Mouse (Mus musculus): Measurements from ENCODE around the gene Commd1.
A peak's percentile ranks its signal among the peaks of the same experiment; 100 is the strongest.

Gene Commd1

GRCm38 (mm10) chr11:22859301-22859632 is 122.9 kb downstream of the Commd1 start:
- no peak for DNase-seq (ENCODE audit: low spot score)

DNA sequence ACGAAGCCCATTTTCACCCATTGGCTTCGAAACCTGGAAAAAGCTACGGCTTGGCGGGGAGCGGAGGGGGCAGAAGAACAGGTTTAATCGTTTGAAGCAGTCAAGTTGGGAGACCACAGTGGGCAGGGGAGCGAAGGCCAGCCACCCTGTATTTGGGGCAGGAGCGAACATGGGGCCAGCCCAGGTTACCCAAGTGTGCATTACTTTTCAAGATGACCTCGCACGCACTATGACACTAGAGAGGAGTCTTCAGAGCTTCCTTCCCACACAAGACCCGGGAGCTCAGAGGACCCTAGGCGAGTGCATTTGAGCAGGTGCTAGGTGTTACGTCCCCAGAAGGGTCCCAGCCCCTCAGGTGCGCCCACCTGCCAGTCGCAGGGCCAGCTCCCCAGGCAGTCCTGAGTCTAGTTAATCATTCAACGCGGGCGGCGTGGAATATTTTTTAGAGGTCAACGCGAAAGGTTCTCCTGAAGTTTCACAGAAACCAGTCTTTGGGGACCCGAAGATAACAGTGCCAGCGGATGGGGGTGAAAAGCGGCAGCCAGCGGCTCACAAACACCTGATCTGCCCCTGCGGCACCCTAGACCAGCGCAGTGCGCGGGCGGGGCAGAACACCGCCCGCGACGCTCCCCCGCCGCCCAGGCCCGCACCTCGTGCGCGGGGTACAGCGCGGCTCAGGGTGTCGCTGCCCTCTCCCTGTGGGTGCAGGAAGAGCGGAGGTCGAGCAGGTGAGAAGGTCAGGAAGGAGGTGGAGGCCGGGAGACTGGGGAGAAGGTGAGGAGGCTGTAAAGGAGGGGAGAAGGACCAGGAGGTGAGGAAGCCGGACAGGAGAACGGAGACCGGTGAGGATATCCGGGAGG is 123.5 kb downstream of the Commd1 start:
- DNase-seq (ENCODE audit: low spot score): no peak

- no peak for DNase-seq (ENCODE audit: low spot score)
Measured at GRCm38 (mm10) chr11:22857705-22858440, 124.3 kb downstream of the Commd1 start.

DNA sequence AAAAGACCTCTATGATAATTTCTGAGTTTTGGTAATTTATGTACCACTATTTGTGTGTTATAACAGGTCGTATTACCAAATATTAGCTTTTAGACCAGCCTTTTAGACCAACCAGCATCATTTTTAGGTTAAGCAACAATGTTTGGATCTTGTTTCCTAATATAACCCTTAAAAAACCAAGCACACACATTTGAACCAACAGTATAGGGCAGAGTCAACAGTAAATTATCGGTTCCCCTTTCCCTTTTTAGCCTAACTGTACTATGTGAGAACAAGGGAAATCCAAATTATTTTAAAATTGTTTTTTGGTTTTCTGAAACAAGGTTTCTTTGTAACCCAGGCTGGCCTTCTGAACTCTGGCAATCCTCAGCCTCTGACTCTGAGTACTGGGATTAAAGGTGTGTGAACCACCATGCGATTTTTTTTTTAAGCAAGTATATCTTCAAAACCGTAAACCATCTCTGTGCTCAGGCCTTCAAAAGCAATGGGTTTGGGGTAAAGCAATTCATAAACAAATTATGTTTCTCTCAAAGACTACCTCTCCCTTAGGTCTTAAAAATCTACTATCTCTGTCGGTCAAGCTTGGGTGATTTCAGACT is 125.0 kb downstream of the Commd1 start:
- DNase-seq (ENCODE audit: low spot score): no peak

- DNase-seq (ENCODE audit: low spot score): peak; percentile 30
Measured at GRCm38 (mm10) chr11:22856371-22856965, 125.7 kb downstream of the Commd1 start.

DNA sequence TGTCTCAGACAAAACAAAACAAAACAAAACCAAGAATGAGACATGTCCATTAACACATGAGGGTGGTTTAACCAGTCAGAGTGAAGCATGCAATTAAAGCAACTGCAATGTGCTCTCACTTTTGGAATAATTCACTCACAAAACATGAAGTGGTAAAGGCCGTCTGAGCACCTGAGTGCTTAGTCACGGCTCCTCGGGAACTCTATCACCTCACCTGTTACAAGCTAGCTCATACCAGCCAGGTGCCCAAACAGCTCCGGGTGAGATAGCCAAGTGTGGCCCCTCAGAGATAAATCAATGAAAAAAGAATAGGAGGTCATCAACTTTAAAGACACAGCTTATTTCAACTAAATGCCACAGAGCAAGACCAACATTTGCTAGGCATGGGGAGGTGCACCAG is 127.6 kb downstream of the Commd1 start:
- no peak for DNase-seq (ENCODE audit: low spot score)

DNA sequence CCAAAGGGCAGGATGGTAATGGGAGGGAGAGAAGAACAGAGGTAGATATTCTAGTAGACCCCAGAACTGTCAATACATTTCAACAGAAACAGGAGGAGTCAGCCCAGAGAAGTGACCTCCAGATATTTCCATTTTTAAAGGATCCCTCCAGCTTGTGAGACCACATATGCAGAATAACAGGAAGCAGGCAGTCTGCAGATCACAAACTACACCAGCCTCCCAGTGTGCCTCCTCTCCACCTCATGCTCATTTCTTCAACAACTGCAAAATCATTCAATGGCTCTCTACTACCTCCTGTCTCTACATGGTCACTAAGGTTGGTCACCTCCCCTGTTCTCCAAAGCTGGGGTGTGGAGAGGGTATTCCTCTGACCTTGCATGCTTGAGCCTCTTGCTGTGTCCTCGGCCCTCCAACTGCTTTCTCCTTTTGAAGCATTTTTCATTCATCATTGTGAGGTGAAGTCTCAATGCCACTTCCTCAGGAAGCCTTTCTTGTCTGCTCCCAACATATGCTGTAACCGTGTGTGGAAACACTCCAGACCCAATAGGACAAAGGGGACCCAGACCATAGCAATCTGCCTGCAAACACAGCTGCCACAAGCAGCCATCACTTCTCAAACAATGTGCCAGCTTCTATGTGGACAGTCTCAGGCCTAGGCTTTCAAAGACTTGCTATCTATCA is 128.6 kb downstream of the Commd1 start:
- no peak for DNase-seq (ENCODE audit: low spot score)

GRCm38 (mm10) chr11:22852510-22852909 is 129.7 kb downstream of the Commd1 start:
- DNase-seq (ENCODE audit: low spot score): no peak

- DNase-seq (ENCODE audit: low spot score): no peak
Measured at GRCm38 (mm10) chr11:22851416-22851815, 130.8 kb downstream of the Commd1 start.

DNA sequence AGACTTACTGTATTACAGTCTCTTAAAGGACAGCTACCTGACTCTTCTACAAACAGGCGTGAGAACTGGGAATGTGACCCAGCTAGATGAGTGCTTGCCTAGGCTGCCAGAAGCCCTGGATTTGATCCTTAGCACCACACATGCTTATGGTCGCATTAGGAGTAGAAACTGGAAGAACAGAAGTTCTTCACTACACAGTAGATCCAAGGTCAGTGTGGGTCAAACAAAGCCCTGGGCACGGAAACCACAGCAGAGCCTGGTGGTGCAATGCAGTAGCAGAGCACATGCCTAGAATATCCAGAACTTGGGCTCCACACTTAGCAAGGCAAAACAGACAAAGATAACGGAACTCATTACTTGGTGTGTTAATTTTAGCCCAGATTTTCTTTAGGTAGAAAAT is 132.1 kb downstream of the Commd1 start:
- DNase-seq (ENCODE audit: low spot score): no peak

- DNase-seq (ENCODE audit: low spot score): no peak
Measured at GRCm38 (mm10) chr11:22848649-22849195, 133.5 kb downstream of the Commd1 start.

GRCm38 (mm10) chr11:22847732-22848648 is 134.2 kb downstream of the Commd1 start:
- DNase-seq (ENCODE audit: low spot score): no peak

- DNase-seq (ENCODE audit: low spot score): no peak
Measured at GRCm38 (mm10) chr11:22846960-22847731, 135.0 kb downstream of the Commd1 start.
